Mouse (Mus musculus) ES-E14 (cell line): Measurements from ENCODE around the gene Pde4d.

Experiments
- HCFC1 ChIP-seq: IDR thresholded peaks from 2 replicates; pipeline ENCODE4 v1.6.1; 2012; ENCODE audit warnings: low read length, inconsistent platforms, borderline replicate concordance; ENCODE audit not compliant: insufficient read depth
- ZC3H11A ChIP-seq: IDR thresholded peaks from 2 replicates; pipeline ENCODE4 v1.6.1; 2012; ENCODE audit warnings: low read depth, mild to moderate bottlenecking, inconsistent platforms, low read length, borderline replicate concordance
- ZNF384 ChIP-seq: IDR thresholded peaks from 2 replicates; pipeline ENCODE4 v1.6.1; 2012; ENCODE audit warnings: low read depth, low read length, inconsistent platforms

DNA sequence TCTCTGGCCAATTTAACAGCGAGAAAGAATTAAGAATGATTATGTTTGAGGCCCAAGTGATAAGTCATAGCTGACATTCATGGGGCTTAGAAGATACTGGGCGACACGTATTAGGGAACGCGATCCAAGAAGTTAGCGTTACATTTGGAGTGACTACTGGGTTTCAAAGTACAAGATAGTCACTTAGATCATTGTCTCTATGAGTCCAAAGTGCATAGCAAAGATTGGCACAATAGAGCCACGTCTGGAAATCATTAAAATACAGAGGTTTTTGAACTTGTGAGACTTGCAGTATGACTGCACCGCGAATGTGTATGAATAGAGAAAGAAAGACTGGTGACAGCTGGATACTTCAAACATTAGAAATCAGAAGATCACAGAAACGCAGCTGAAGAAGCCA is 825.1 kb downstream of the Pde4d start:
- TF ChIP-seq ZNF384 = no peak
- TF ChIP-seq HCFC1 = no peak
- TF ChIP-seq ZC3H11A = no peak
